Comparison of ENCODE assay signal across 10 mouse cellular contexts in genomic region chr7:13007341-13008092, GRCm38 (mm10). TPM values are rescaled to one million over a fixed set of nuclear protein-coding genes. Genes with fewer than 3 reads are reported as not detected.
A peak's percentile ranks its signal among the peaks of the same experiment; 100 is the strongest.
DNase-seq lines count a peak whose midpoint lies in the region; ATAC-seq lines count a peak whose summit lies in the region.
"Had no signal": no experiment of that assay in that cellular context is flagged by ENCODE, and none has a peak within 500 bp of the region (broad histone marks: within the 10 kb centered on the region; RNA-seq: fewer than 3 reads in every experiment).

No protein-coding gene starts in this region.

- H3K9ac ChIP-seq in embryonic facial prominence, embryonic 13.5 days: peak overlapping the region; percentile 87
- 0 out of 2 replicates have a peak overlapping the region, but pooled peaks have one; percentile 7 for H3K9ac ChIP-seq in hindbrain, embryonic 11.5 days (ENCODE audit: low read depth, low read length)
- H3K9ac ChIP-seq in midbrain, embryonic 15.5 days: no peak overlapping the region

- no peak overlapping the region for H3K4me3 ChIP-seq in embryonic facial prominence, embryonic 13.5 days
- H3K4me3 ChIP-seq in hindbrain, embryonic 11.5 days (ENCODE audit: low read depth, low read length): peak overlapping the region; percentile 16; the same call in 1 of the 2 replicates
- H3K4me3 ChIP-seq in midbrain, embryonic 15.5 days: no peak overlapping the region; the same call in 1 of the 2 replicates

- no peaks in the 10 kb centered on the region for H3K9me3 ChIP-seq in embryonic facial prominence, embryonic 13.5 days
- no peaks in the 10 kb centered on the region for H3K9me3 ChIP-seq in hindbrain, embryonic 11.5 days (ENCODE audit: control insufficient read depth, low read length)
- no peaks in the 10 kb centered on the region for H3K9me3 ChIP-seq in midbrain, embryonic 15.5 days

- peaks cover 46% of the 10 kb centered on the region for H3K36me3 ChIP-seq in embryonic facial prominence, embryonic 13.5 days
- peaks cover 6% of the 10 kb centered on the region; the same call in 1 of the 2 replicates for H3K36me3 ChIP-seq in hindbrain, embryonic 11.5 days (ENCODE audit: control insufficient read depth, insufficient read depth, low read length)
- peaks cover 3% of the 10 kb centered on the region for H3K36me3 ChIP-seq in midbrain, embryonic 15.5 days (replicated peaks)

- no peak overlapping the region for H3K27ac ChIP-seq in embryonic facial prominence, embryonic 13.5 days
- no peak overlapping the region for H3K27ac ChIP-seq in hindbrain, embryonic 11.5 days (ENCODE audit: low read depth, low read length)
- no peak overlapping the region for H3K27ac ChIP-seq in midbrain, embryonic 15.5 days

- no peak for ATAC-seq in embryonic facial prominence, embryonic 13.5 days (ENCODE audit: insufficient number of reproducible peaks, insufficient read depth, low FRiP score, low TSS enrichment, low read depth)
- ATAC-seq in hindbrain, embryonic 11.5 days (ENCODE audit: low FRiP score): no peak
- ATAC-seq in midbrain, embryonic 15.5 days (replicated peaks): no peak
- ATAC-seq in megakaryocyte progenitor cell, adult 5-6 weeks (replicated peaks; ENCODE audit: poor library complexity): no peak

- peak; percentile 12 for DNase-seq in layer of hippocampus, adult 11-12 months (ENCODE audit: low spot score)
- DNase-seq in layer of hippocampus, postnatal 14 days (ENCODE audit: low spot score in 2 of 2): no peak
- peak; percentile 9 for DNase-seq in hindbrain, embryonic 11.5 days (ENCODE audit: low spot score)
- no peak for DNase-seq in gastrocnemius, postnatal 4 days (ENCODE audit: low spot score in 2 of 2)

- H3K4me1 ChIP-seq in embryonic facial prominence, embryonic 13.5 days: peaks cover 22% of the 10 kb centered on the region
- H3K4me1 ChIP-seq in hindbrain, embryonic 11.5 days (replicated peaks; ENCODE audit: control insufficient read depth, insufficient read depth, low read length): peaks cover 2% of the 10 kb centered on the region; the same call in 1 of the 2 replicates
- H3K4me1 ChIP-seq in midbrain, embryonic 15.5 days: peaks cover 26% of the 10 kb centered on the region

- peaks cover 8% of the 10 kb centered on the region; the same call in 1 of the 2 replicates for H3K27me3 ChIP-seq in embryonic facial prominence, embryonic 13.5 days
- peaks cover 7% of the 10 kb centered on the region for H3K27me3 ChIP-seq in hindbrain, embryonic 11.5 days (ENCODE audit: control insufficient read depth, insufficient read depth, low read length)
- H3K27me3 ChIP-seq in midbrain, embryonic 15.5 days (replicated peaks): no peaks in the 10 kb centered on the region

- 50% methylated on average over 57 of the region's 57 CpGs for WGBS in embryonic facial prominence, embryonic 13.5 days
- 37% methylated on average over 57 of the region's 57 CpGs for WGBS in hindbrain, embryonic 11.5 days
- 45% methylated on average over 57 of the region's 57 CpGs for WGBS in midbrain, embryonic 15.5 days

- H3K4me2 ChIP-seq in embryonic facial prominence, embryonic 13.5 days: peak overlapping the region; percentile 75
- H3K4me2 ChIP-seq in hindbrain, embryonic 11.5 days (replicated peaks; ENCODE audit: low read depth, low read length): peak overlapping the region; percentile 22
- H3K4me2 ChIP-seq in midbrain, embryonic 15.5 days: peak overlapping the region; percentile 7; the same call in 1 of the 2 replicates

RNA-seq across cellular contexts. Expression of gene Zbtb45, which starts 2.3 kb away (rescaled TPM):
- 10 to 100 TPM; 27.8 to 30.9 TPM for total RNA-seq in layer of hippocampus, postnatal 14 days (2021)
- polyA plus RNA-seq in embryonic facial prominence, embryonic 13.5 days (2015; fragmentation: Nextera tagmentation; extraction: Ambion mirVana): 27.1 and 27.2 TPM in 2 replicates
- polyA plus RNA-seq in hindbrain, embryonic 11.5 days (2014; fragmentation: Nextera tagmentation; extraction: Ambion mirVana): 25.0 and 25.3 TPM in 2 replicates
- polyA plus RNA-seq in midbrain, embryonic 15.5 days (2015; fragmentation: Nextera tagmentation; extraction: Ambion mirVana): 45.9 and 46.7 TPM in 2 replicates
- total RNA-seq in megakaryocyte progenitor cell, adult 5-6 weeks (2015): 11.4 and 13.8 TPM in 2 replicates
- 7.8 and 9.8 TPM in 2 replicates for total RNA-seq in megakaryocyte progenitor cell, adult 5-6 weeks (2017)
- total RNA-seq in gastrocnemius, postnatal 4 days (2021): 10 to 100 TPM; 10.4 to 13.5 TPM

RNA-seq across cellular contexts. Expression of gene Trim28, which starts 8.6 kb away (rescaled TPM):
- total RNA-seq in layer of hippocampus, postnatal 14 days (2021): 100 to 1,000 TPM; 236 to 244 TPM
- 327 and 337 TPM in 2 replicates for polyA plus RNA-seq in embryonic facial prominence, embryonic 13.5 days (2015; fragmentation: Nextera tagmentation; extraction: Ambion mirVana)
- 427 and 438 TPM in 2 replicates for polyA plus RNA-seq in hindbrain, embryonic 11.5 days (2014; fragmentation: Nextera tagmentation; extraction: Ambion mirVana)
- polyA plus RNA-seq in midbrain, embryonic 15.5 days (2015; fragmentation: Nextera tagmentation; extraction: Ambion mirVana): 229 and 258 TPM in 2 replicates
- 389 and 409 TPM in 2 replicates for total RNA-seq in megakaryocyte progenitor cell, adult 5-6 weeks (2015)
- 506 and 507 TPM in 2 replicates for total RNA-seq in megakaryocyte progenitor cell, adult 5-6 weeks (2017)
- 100 to 1,000 TPM; 232 to 252 TPM for total RNA-seq in gastrocnemius, postnatal 4 days (2021)

RNA-seq across cellular contexts. Expression of gene Slc27a5, which starts 9.5 kb away (rescaled TPM):
- total RNA-seq in layer of hippocampus, postnatal 14 days (2021): under 1 TPM in 1 of 2 experiments, not detected in 1; 0.26 TPM
- polyA plus RNA-seq in embryonic facial prominence, embryonic 13.5 days (2015; fragmentation: Nextera tagmentation; extraction: Ambion mirVana): 0.11 and 0.47 TPM in 2 replicates
- polyA plus RNA-seq in hindbrain, embryonic 11.5 days (2014; fragmentation: Nextera tagmentation; extraction: Ambion mirVana): not detected in 2 replicates
- 0.38 and 0.65 TPM in 2 replicates for polyA plus RNA-seq in midbrain, embryonic 15.5 days (2015; fragmentation: Nextera tagmentation; extraction: Ambion mirVana)
- not detected in 2 replicates for total RNA-seq in megakaryocyte progenitor cell, adult 5-6 weeks (2015)
- total RNA-seq in megakaryocyte progenitor cell, adult 5-6 weeks (2017): not detected in 2 replicates
- under 1 TPM; 0.10 to 0.20 TPM for total RNA-seq in gastrocnemius, postnatal 4 days (2021)
- total RNA-seq: granulocyte monocyte progenitor cell, adult 5-6 weeks had no signal
- polyA plus RNA-seq: myocyte; stomach, embryonic 14.5 days had no signal

RNA-seq across cellular contexts. Expression of gene Chmp2a, which starts 27.1 kb away (rescaled TPM):
- total RNA-seq in layer of hippocampus, postnatal 14 days (2021): 100 to 1,000 TPM; 143 to 149 TPM
- polyA plus RNA-seq in embryonic facial prominence, embryonic 13.5 days (2015; fragmentation: Nextera tagmentation; extraction: Ambion mirVana): 129 and 137 TPM in 2 replicates
- 154 and 157 TPM in 2 replicates for polyA plus RNA-seq in hindbrain, embryonic 11.5 days (2014; fragmentation: Nextera tagmentation; extraction: Ambion mirVana)
- 188 TPM in 2 replicates for polyA plus RNA-seq in midbrain, embryonic 15.5 days (2015; fragmentation: Nextera tagmentation; extraction: Ambion mirVana)
- total RNA-seq in megakaryocyte progenitor cell, adult 5-6 weeks (2015): 145 and 150 TPM in 2 replicates
- 168 and 203 TPM in 2 replicates for total RNA-seq in megakaryocyte progenitor cell, adult 5-6 weeks (2017)
- total RNA-seq in gastrocnemius, postnatal 4 days (2021): 100 to 1,000 TPM; 135 to 143 TPM

RNA-seq across cellular contexts. Expression of gene Zfp446, which starts 29.9 kb away (rescaled TPM):
- total RNA-seq in layer of hippocampus, postnatal 14 days (2021): 1 to 10 TPM; 8.3 to 9.1 TPM
- polyA plus RNA-seq in embryonic facial prominence, embryonic 13.5 days (2015; fragmentation: Nextera tagmentation; extraction: Ambion mirVana): 9.4 and 9.8 TPM in 2 replicates
- 8.5 and 11.7 TPM in 2 replicates for polyA plus RNA-seq in hindbrain, embryonic 11.5 days (2014; fragmentation: Nextera tagmentation; extraction: Ambion mirVana)
- polyA plus RNA-seq in midbrain, embryonic 15.5 days (2015; fragmentation: Nextera tagmentation; extraction: Ambion mirVana): 14.2 and 16.4 TPM in 2 replicates
- total RNA-seq in megakaryocyte progenitor cell, adult 5-6 weeks (2015): 3.1 and 4.4 TPM in 2 replicates
- 2.6 and 3.3 TPM in 2 replicates for total RNA-seq in megakaryocyte progenitor cell, adult 5-6 weeks (2017)
- total RNA-seq in gastrocnemius, postnatal 4 days (2021): 1 to 10 TPM; 4.2 TPM

Comparison
In these comparisons a context has a peak if more than half of its experiments do, and no peak if none do; other contexts are left out.
1. DNase-seq: peak in layer of hippocampus, adult 11-12 months (single experiment) and hindbrain, embryonic 11.5 days (single experiment); none in layer of hippocampus, postnatal 14 days (0 of 2) and gastrocnemius, postnatal 4 days (0 of 2).
2. H3K4me2 ChIP-seq: peak in every context shown above with its lines; median percentile 75 in embryonic facial prominence, embryonic 13.5 days; 22 in hindbrain, embryonic 11.5 days; 7 in midbrain, embryonic 15.5 days.